Mouse (Mus musculus) intestine, embryonic 14.5 days (tissue): ENCODE data around the gene Gadd45a. TPM values are rescaled to one million over a fixed set of nuclear protein-coding genes. Genes with fewer than 3 reads are reported as not detected.
"Not testable (repeated sequence)": the region's sequence is repeated elsewhere in the genome, so short reads cannot be mapped to it uniquely, and the experiment has no call there.

Experiments used
- ATAC-seq: fragments of 200-750 bp; cut with Nextera tagmentation; replicated peaks from 2 replicates; pipeline ENCODE4 v1.8.0; 2017; ENCODE audit warnings: low read depth, moderate number of reproducible peaks, moderate TSS enrichment, moderate library complexity; ENCODE audit not compliant: low FRiP score, low TSS enrichment
- DNase-seq: peaks from one replicate; pipeline ENCODE4 v3.0.0-alpha.2; 2018; ENCODE audit warnings: low spot score
- H3K27ac ChIP-seq: fragments of 300-500 bp; sonication (generic); 2 replicates; pipeline ENCODE4 v1.5.1; 2014; ENCODE audit warnings: low read depth, mild to moderate bottlenecking, control low read depth
- H3K27me3 ChIP-seq: fragments of 300-500 bp; sonication (generic); replicated peaks from 2 replicates; pipeline ENCODE4 v1.6.1; 2014; ENCODE audit warnings: low read length, control low read depth; ENCODE audit not compliant: control insufficient read depth, insufficient read depth
- H3K36me3 ChIP-seq: fragments of 300-500 bp; sonication (generic); 2 replicates; pipeline ENCODE4 v1.6.1; 2014; ENCODE audit warnings: low read length, control low read depth; ENCODE audit not compliant: control insufficient read depth, insufficient read depth
- H3K4me1 ChIP-seq: fragments of 300-500 bp; sonication (generic); replicated peaks from 2 replicates; pipeline ENCODE4 v1.6.1; 2014; ENCODE audit warnings: low read length, control low read depth, mixed read lengths; ENCODE audit not compliant: control insufficient read depth, insufficient read depth
- H3K4me2 ChIP-seq: fragments of 300-500 bp; sonication (generic); 2 replicates; pipeline ENCODE4 v1.6.1; 2014; ENCODE audit warnings: low read length
- H3K4me3 ChIP-seq: fragments of 300-500 bp; sonication (generic); 2 replicates; pipeline ENCODE4 v1.5.1; 2014; ENCODE audit warnings: low read depth, low read length, control low read depth, mixed read lengths
- H3K9ac ChIP-seq: fragments of 300-500 bp; sonication (generic); 2 replicates; pipeline ENCODE4 v1.6.1; 2014; ENCODE audit warnings: mild to moderate bottlenecking, low read length
- H3K9me3 ChIP-seq: fragments of 300-500 bp; sonication (generic); 2 replicates; pipeline ENCODE4 v1.6.1; 2016; ENCODE audit warnings: low read length, control low read depth; ENCODE audit not compliant: control insufficient read depth
- WGBS: fragments of 180-500 bp; shearing (Covaris S2); extraction: QIAGEN DNeasy Blood & Tissue Kit; methylation state at CpG from one replicate; pipeline ENCODE4 v1.1.7; 2014; 5-methylcytosine and 5-hydroxymethylcytosine counted together
- polyA plus RNA-seq: library from polyadenylated mRNA; unstranded; fragments of >200 nt; fragmentation: Nextera tagmentation; extraction: Ambion mirVana; gene quantifications from 2 replicates; pipeline ENCODE4 v1.2.1, GENCODE M21; 2014

Gene Gadd45a
- polyA plus RNA-seq, 1 experiment from 2014 or later: 26.2 TPM

- WGBS: 71% methylated on average over 5 of the region's 5 CpGs
- no peaks in the 10 kb centered on the region for H3K27me3 ChIP-seq
- no peaks in the 10 kb centered on the region for H3K9me3 ChIP-seq
- no peaks in the 10 kb centered on the region for H3K36me3 ChIP-seq
- no peak overlapping the region for H3K27ac ChIP-seq
- no peak overlapping the region for H3K4me3 ChIP-seq
- ATAC-seq (no peak), DNase-seq (no peak)
- no peak overlapping the region for H3K9ac ChIP-seq
- peaks cover 7% of the 10 kb centered on the region; the same call in 1 of the 2 replicates for H3K4me1 ChIP-seq
- no peak overlapping the region for H3K4me2 ChIP-seq
These were observed 6.4 kb downstream of the Gadd45a start for GRCm38 (mm10) chr6:67030846-67031245.

DNA sequence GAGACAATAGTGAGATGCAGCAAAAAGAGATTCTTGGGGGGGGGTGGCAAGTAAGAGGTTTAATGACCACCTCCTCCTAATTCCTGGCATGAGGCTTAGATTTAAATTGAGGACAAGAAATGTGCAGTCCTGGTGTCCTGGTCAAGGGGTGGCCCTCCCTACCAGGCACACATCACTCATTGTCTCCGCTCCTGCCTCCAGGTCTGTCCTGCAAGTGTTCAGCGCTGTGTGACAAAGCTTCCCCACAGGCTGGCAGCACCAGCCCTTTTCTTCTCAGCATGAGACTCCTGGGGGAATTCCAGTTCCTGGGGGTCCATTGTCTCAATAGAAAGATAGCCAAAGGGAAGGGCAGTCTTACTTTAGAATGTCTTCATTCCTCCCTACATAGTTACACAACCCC, 6.8 kb downstream of the Gadd45a start:
- H3K9me3 ChIP-seq: no peaks in the 10 kb centered on the region
- H3K4me3 ChIP-seq: no peak overlapping the region
- 0 out of 2 replicates have a peak, but pooled peaks cover 6% of the 10 kb centered on the region for H3K4me1 ChIP-seq
- 41% methylated on average over 2 of the region's 2 CpGs for whole genome bisulfite sequencing
- no peak for DNase-seq
- H3K9ac ChIP-seq: no peak overlapping the region
- H3K36me3 ChIP-seq: no peaks in the 10 kb centered on the region
- no peak overlapping the region for H3K4me2 ChIP-seq
- H3K27me3 ChIP-seq: no peaks in the 10 kb centered on the region
- no peak for ATAC-seq
- H3K27ac ChIP-seq: no peak overlapping the region

DNA sequence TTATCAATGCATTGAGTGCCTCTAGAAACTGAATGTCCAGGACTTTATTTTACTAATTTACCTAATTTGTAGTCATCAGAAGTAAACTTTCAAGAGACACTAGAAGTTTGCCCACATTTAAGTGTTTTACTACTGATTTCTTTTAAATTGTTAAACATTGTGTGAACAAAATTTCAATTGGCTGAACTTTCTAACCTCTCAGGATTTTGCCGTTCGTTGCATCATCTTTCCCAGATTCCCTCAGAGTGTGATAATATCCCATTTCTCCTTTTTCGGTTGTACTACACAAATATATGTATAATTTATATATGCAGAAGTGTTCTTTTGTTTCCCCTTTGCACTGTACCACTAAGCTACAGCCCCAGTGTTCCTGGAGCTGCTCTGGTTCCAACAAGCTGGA, 7.3 kb downstream of the Gadd45a start:
- 55% methylated on average over 3 of the region's 3 CpGs for WGBS
- Histone ChIP-seq H3K27ac (no peak overlapping the region), H3K27me3 (no peaks in the 10 kb centered on the region), H3K4me1 (0 out of 2 replicates have a peak, but pooled peaks cover 3% of the 10 kb centered on the region), H3K9me3 (no peaks in the 10 kb centered on the region), H3K4me3 (no peak overlapping the region), H3K4me2 (no peak overlapping the region), H3K9ac (no peak overlapping the region), H3K36me3 (no peaks in the 10 kb centered on the region)
- no peak for DNase-seq
- ATAC-seq: no peak

DNA sequence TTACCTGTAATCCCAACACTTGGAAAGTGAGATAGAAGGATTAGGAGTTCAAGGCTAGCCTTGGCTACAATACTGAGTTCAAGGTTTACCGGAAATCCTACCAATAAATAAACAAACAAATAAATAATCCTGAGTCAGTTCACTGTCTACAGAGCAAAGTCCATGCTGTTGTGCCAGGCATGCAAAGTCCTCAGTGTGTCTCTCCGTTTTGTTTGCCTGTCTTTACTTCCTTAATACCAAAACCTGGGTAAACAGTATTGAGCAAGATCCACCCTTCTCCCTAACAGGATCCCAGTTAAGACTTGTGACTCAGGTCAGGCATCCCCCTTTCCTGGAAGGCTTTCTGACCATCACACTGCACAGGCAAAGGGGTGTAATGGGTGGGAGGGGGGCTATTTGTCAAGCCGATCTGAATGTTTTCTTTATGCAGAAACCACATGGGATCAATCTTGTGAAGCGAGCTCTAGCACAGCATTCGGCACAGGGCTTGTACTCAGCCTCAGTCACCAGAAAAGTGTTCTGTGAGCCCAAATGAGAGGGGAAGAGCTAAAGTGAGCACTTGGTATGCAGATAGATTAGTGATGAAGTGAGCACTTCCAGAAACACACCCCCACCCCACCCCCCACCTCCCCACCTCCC, 7.8 kb downstream of the Gadd45a start:
- no peak overlapping the region for H3K27ac ChIP-seq
- DNase-seq (no peak), ATAC-seq (peak; percentile 48; the same call in 1 of the 2 replicates)
- no peaks in the 10 kb centered on the region for H3K9me3 ChIP-seq
- H3K36me3 ChIP-seq: no peaks in the 10 kb centered on the region
- no peaks in the 10 kb centered on the region for H3K27me3 ChIP-seq
- H3K4me1 ChIP-seq: no peaks in the 10 kb centered on the region
- H3K4me2 ChIP-seq: no peak overlapping the region
- H3K9ac ChIP-seq: no peak overlapping the region
- 32% methylated on average over 5 of the region's 5 CpGs for WGBS
- H3K4me3 ChIP-seq: no peak overlapping the region

DNA sequence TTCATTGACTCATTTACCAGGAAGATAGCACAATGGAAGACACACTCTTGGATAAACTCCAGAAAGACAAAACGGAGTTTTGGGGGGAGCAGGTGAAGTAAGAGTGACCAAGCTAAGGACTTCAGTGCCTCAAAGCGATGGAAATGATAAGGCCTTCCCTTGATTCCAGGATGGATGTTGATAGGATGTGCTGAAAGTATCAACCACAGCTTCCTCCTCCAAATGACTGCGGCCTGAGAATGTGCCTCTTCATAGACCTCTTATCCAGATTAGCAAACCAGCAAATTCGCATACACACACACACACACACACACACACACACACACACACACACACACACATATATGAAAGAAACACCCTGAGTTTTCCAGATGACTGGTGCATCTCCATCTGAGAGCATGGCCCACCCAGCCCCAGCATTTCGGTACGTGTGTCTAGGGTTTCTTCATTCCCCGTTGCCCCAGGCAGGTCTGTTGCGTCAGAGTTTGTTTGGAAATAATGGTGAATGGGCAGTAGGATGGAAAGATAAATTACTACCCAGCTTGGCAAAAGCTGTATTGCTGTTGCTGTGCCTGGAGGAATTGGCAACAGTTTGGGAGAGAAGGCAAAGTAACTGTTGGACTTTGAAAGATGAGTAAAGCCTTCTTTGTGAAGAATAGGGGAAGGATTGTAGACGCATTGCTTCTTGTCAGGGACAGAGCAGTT, 9.7 kb downstream of the Gadd45a start:
- H3K27me3 ChIP-seq: no peaks in the 10 kb centered on the region
- H3K4me1 ChIP-seq: no peaks in the 10 kb centered on the region
- no peak overlapping the region for H3K4me2 ChIP-seq
- no peaks in the 10 kb centered on the region for H3K9me3 ChIP-seq
- H3K36me3 ChIP-seq: no peaks in the 10 kb centered on the region
- no peak overlapping the region for H3K27ac ChIP-seq
- no peak overlapping the region for H3K9ac ChIP-seq
- DNase-seq (no peak), ATAC-seq (no peak)
- WGBS: 72% methylated on average over 9 of the region's 9 CpGs
- H3K4me3 ChIP-seq: no peak overlapping the region

GRCm38 (mm10) chr6:67026661-67027060, 10.6 kb downstream of the Gadd45a start:
- no peaks in the 10 kb centered on the region for H3K36me3 ChIP-seq
- H3K27me3 ChIP-seq: no peaks in the 10 kb centered on the region
- DNase-seq (no peak), ATAC-seq (no peak)
- H3K4me2 ChIP-seq: no peak overlapping the region
- no peak overlapping the region for H3K27ac ChIP-seq
- WGBS: 74% methylated on average over 3 of the region's 3 CpGs
- no peak overlapping the region for H3K4me3 ChIP-seq
- H3K9me3 ChIP-seq: no peaks in the 10 kb centered on the region
- no peaks in the 10 kb centered on the region for H3K4me1 ChIP-seq
- H3K9ac ChIP-seq: no peak overlapping the region

GRCm38 (mm10) chr6:67023729-67024128, 13.5 kb downstream of the Gadd45a start:
- DNase-seq: no peak
- H3K4me1 ChIP-seq: no peaks in the 10 kb centered on the region
- ATAC-seq: no peak
- H3K36me3 ChIP-seq: no peaks in the 10 kb centered on the region
- no peak overlapping the region for H3K27ac ChIP-seq
- H3K4me2 ChIP-seq: no peak overlapping the region
- H3K9ac ChIP-seq: no peak overlapping the region
- no peaks in the 10 kb centered on the region for H3K27me3 ChIP-seq
- 78% methylated on average over 4 of the region's 4 CpGs for WGBS
- no peak overlapping the region for H3K4me3 ChIP-seq
- H3K9me3 ChIP-seq: no peaks in the 10 kb centered on the region

- ATAC-seq: no peak
- Histone ChIP-seq H3K4me2 (no peak overlapping the region), H3K9ac (no peak overlapping the region), H3K9me3 (no peaks in the 10 kb centered on the region), H3K27me3 (no peaks in the 10 kb centered on the region), H3K36me3 (peaks cover 10% of the 10 kb centered on the region; the same call in 1 of the 2 replicates), H3K4me1 (peaks cover 6% of the 10 kb centered on the region), H3K27ac (no peak overlapping the region), H3K4me3 (no peak overlapping the region)
- no peak for DNase-seq
- WGBS: 85% methylated on average over 5 of the region's 5 CpGs
These were observed 15.9 kb downstream of the Gadd45a start for GRCm38 (mm10) chr6:67021308-67021707.

GRCm38 (mm10) chr6:67019001-67019400, 18.3 kb downstream of the Gadd45a start:
- H3K27me3 ChIP-seq, H3K27ac ChIP-seq, H3K9ac ChIP-seq, H3K4me2 ChIP-seq, H3K36me3 ChIP-seq, H3K4me3 ChIP-seq, ATAC-seq, DNase-seq, H3K9me3 ChIP-seq: not testable (repeated sequence)
- H3K4me1 ChIP-seq: peaks cover 16% of the 10 kb centered on the region
- WGBS: 75% methylated on average over 7 of the region's 7 CpGs
